Mouse (Mus musculus) heart, adult 2 months (tissue): Measurements from ENCODE around the gene Ggcx.

ENCODE experiments used
- CTCF ChIP-seq: fragments of 200-600 bp; IDR thresholded peaks from 2 replicates; pipeline ENCODE4 v1.8.1; 2022; ENCODE audit warnings: antibody characterized with exemption, mild to moderate bottlenecking, moderate library complexity
- POLR2A ChIP-seq: fragments of 200-500 bp; IDR thresholded peaks from 2 replicates; pipeline ENCODE4 v1.6.1; 2011; ENCODE audit warnings: mild to moderate bottlenecking, low read depth, low read length, control low read depth; ENCODE audit not compliant: insufficient read depth

DNA sequence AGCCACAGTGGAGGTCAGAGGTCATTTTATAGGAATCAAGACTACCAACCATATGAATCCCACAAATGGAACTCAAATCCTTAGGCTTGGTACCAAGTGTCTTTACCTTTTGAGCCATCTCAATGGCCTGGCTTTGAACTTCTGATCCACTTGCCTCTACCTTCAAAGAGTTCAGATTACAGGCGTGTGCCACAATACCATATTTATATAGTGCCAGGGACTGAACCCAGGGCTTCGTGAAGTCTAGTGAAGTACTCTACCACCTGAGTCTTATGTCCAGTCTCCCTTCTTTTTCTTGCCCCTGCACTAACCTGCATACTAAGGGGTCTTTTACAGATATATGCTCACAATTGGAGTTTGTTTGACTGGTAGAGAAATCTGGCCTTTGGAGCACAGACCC is 27.5 kb upstream of the Ggcx start:
- no peak for TF ChIP-seq CTCF
- TF ChIP-seq POLR2A = no peak
